Mouse (Mus musculus): ENCODE results near the gene Rpl28. TPM values are rescaled to one million over a fixed set of nuclear protein-coding genes. Genes with fewer than 3 reads are reported as not detected.
"Not testable (repeated sequence)": the region's sequence is repeated elsewhere in the genome, so short reads cannot be mapped to it uniquely, and the experiment has no call there.

Rpl28 gene
- total RNA-seq, 2 experiments from 2014 or later, result 442 to 471 TPM

DNA sequence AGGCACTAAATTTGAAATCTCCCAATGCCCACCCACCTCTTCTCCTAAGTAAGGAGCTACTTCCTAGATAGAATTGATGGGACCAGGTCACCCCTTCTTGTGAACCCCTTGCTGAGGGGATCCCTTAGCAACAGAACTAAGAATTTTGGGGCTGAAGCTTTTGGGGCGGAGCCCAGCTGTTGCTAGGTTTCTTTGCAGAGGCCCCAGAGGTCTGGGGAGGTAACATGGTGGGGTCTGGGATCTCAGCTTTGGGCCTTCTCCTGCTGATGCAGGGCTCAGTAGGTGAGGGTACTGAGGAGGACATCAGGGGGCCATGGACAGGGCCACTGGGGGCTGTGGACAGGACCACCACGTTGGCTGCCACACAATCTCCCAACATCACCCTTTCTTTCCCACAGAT is 9.9 kb upstream of the Rpl28 start, which contains the start of the genes Il11 and Tmem190:
Gene Il11 (minus strand): TSS at position 101 of the 400 bp plus-strand sequence.
Gene Tmem190 (plus strand): TSS at position 179 of the 400 bp plus-strand sequence.
- no peak for DNase-seq

DNA sequence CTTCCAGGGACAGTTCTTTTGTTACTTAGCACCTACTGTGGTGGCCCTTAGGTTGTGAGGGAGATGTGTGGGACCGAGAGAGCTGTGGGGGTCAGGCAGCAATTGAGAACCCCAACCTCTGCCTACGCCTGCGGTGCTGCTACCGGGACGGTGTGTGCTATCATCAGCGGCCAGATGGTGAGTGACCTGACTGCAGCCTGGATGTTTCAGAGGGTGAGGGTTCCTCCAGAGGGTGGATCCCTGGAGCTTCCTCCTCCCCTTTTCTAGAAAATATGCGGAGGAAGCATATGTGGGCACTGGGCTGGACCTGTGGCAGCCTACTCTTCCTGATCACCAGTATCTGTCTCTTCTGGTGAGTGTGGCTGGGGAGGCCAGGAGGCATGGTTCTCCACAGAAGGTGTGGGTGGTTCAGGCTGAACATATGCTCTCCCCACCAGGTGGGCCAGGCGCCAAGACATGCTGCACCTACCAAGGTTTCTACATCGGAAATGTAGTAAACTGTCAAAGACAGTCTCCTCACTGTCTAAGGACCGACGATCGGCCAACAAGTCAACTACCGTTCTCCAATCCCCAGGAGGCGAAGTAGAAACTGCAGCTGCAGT is 8.9 kb upstream of the Rpl28 start:
- DNase-seq, result no peak

DNA sequence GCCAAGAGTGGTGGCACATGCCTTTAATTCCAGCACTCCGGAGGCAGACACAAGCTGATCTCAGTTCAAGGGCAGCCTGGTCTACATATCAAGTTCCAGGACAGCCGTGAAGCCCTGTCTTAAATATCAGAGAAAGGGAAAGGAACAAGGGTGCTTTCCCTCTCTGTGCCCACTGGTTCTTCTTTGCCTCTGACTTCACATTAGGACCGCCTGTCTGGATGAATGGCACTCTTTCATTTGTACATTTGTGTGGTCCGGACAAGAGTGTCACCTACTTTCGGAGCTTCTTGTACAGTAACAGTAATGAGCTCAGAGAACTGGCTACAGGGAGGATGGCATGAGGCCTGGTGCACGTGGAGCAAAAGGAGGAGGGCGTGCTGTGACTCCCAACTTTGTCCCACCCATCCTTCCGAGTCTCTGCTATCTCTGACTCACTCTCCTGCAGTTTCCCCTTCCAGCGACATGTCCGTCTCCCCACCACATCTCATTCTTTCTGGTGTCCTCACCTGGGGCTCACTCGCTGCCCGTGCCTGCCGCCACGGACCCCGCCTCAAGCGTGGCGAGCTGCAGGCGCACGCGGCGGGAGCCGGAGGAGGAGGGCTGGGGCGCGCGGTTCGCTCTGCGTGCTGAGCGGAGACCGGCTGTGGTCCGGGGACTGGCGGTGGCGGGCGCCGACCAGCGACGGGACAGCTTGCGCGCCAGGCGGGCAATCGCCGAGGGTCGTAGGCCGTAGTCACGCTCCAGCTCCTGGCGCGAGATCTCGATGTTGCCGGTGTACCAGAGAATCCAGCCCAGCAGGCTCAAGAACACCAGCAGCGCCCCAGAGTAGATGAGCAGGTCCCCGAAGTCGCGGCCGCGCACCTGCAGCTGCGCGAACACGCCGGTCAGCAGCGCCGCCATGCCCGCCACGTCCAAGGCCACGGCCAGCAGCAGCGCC is 3.9 kb upstream of the Rpl28 start:
- peak; percentile 53 for DNase-seq

DNA sequence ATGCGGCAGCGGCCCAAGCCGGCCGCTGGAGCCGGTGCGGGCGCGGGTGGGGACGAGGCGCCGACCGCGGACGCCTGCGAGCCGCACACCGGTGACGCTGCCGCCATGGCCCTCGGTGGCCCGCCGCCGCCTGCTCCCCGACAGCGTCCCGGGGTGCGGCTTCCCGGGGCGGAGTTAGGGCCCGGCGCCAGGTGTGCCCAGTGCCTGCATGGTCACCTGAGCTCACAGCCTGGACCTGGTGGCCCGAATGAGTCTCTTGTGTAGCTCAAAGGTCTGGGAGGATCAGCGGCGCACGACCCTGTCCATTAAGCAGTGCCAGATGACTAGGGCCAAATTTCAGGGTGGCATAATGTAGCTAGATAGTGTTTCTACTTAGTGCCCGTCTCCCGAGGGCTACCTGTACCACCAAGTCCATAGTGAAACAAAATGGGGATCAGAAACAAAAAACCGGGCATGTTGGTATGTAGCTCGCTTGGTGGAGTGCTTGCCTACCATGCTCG is 3.2 kb upstream of the Rpl28 start, which contains the start of gene Tmem238:
Gene Tmem238 (minus strand): TSS at position 221 of the 500 bp plus-strand sequence.
- DNase-seq, result peak; percentile 54

DNA sequence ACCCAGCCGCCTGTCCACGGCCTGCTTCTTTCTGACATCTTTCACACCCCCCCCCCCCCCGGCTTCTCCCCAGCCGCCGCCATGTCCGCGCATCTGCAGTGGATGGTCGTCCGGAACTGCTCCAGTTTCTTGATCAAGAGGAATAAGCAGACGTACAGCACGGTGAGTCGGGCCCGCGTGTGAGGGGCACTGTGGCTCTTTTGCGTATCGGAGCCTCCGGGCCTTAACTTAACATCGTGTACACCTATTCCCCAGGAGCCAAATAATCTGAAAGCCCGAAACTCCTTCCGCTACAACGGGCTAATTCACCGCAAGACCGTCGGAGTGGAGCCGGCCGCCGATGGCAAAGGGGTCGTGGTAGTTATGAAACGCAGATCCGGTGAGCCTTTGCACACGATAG is 574 bp downstream of the Rpl28 start:
- DNase-seq, result not testable (repeated sequence)

DNA sequence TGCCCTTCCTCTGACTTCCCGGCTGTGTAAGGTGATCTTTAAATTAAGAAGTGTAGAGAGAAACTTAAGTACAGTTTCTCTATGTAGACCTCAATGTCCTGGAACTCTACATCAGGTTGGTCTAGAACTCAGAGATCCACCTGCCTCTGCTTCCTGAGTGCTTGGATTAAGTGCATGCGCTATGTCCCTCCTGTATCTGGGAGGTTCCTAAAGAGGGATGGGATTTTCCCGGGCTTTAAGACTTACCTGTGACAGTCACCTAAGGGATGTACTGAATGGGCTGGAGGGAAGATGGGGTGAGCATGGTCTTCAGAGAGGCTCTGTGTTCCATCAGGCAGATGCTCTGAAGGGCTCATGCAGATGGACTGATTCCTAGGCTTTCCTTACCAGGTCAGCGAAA is 1.0 kb downstream of the Rpl28 start:
- DNase-seq, result no peak

DNA sequence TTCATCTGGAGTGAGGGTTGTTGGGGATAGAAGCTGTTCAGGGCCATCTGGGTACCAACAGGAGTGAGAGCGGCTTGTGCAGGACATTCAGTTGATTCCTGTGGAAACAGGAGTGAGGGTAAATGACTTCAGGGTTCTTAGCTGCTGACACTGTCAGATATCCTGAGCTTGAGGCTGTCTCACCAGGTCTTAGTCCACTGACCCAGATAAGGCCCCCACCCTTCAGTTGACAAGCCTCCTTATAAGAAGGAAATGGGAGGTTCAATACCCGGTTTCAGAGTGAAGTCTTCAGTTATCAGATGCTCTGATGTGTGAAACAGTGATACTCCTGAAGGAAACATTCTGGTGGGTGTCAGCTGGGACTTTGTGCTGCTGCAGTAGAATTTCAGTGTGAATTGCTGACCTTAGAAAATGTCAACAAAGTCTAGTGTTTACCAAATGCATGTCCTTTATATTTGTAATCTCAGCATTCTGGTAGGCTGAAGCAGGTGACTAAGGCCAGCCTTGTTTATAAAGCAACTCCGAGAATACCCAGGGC is 2.0 kb downstream of the Rpl28 start:
- no peak for DNase-seq

DNA sequence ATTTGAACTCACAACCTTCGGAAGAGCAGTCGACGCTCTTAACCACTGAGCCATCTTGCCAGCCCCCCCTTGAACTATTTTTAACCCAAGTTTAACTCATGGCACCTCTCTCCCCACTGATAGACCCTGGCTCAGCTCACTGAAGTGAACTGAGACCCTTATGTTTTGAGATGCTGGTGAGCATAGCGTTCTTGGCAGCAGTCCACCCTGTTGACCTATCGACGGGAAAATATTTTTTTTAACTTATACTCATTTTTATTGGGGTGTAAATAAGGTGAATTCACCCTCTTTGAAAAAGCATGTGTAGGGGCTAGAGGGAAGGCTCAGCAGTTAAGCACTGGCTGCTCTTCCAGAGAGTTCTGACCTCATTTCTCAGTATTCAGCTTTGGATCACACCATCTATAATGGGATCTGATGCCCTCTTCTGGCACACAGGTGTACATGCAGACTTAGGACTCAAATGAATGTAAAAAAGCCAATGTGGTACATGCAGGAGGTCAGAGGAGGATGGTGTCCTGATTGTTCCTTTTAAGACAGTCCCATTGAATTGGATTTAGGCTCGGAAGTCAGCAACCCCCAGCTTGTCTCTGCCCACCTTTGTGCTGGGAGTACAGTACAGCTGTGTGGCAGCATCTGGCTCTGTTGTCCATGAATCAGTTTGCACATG is 3.2 kb downstream of the Rpl28 start:
- no peak for DNase-seq

DNA sequence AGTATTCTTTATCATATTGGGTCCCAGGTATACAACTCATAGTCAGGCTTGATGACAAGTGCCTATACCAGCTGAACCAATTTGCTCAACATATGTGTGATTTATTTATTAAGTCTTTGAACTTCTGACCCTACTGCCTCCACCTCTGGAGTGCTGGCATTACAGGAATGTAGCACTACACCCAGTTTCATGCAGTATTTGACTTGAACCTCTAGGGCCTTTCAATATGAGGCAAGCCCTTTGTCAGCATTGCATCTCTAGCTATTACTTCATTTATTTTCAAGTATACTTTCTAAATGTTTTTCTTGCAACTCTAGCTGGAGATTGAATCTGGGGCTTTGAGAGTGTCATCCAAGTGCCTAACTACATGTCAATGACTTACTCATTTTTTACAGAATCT is 9.6 kb downstream of the Rpl28 start:
- no peak for DNase-seq

DNA sequence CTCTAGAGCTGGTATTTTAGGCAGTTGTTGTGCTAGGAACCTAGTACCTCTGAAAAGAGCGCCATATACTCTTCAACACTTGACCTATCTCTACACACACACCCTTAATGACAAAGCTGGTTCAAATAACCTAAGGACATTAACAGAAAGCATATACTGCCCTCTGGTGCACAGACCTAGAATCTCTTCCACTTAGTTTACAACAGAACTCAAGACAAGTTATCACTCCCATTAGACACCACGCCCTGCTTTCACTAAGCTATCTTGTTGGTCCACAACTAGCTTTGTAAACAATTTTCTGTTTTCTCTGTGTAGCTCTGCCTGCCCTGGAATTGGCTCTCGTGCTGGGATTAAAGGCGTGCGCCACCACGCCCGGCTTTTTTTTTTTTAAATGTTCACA is 14.0 kb downstream of the Rpl28 start:
- no peak for DNase-seq

DNA sequence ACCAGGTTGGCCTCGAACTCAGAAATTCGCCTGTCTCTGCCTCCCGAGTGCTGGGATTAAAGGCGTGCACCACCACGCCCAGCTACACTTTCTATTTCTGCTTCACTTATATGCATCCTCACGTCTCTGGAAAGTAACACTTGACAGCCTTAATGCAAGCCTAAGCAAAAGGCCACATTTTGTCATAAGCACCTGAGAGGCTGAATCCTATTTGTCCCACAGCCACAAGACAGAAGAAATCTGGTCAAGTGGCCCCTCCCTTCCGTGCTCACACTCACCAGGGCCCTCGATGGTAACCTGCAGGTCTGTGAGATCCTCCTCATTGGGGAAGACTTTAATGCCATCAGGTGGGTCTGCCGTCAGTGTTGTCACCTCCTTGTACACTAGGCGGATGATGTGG is 18.5 kb downstream of the Rpl28 start:
- not testable (repeated sequence) for DNase-seq

DNA sequence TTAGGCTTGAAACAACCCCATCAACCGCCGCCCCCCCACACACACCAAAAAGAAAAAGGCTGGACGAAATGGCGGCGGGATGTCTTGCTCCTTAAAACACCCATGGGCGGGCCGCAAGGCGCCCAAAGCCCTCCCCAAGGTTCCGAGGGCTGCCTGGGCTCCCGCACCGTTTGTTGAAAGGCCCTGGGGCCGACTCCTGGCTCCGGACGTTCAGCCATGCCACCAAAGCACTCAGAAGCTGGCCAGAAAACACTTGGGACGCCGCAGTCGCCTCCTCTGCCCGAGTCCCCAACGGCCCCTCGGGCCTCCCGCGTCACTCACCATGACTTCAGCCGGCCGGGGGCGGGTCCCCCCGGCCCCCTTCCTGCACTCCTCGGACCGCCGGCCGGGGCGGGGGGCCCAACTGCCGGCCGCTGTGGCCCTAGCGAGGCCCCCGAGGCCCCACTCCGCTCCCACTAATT is 19.2 kb downstream of the Rpl28 start:
- DNase-seq, result no peak

DNA sequence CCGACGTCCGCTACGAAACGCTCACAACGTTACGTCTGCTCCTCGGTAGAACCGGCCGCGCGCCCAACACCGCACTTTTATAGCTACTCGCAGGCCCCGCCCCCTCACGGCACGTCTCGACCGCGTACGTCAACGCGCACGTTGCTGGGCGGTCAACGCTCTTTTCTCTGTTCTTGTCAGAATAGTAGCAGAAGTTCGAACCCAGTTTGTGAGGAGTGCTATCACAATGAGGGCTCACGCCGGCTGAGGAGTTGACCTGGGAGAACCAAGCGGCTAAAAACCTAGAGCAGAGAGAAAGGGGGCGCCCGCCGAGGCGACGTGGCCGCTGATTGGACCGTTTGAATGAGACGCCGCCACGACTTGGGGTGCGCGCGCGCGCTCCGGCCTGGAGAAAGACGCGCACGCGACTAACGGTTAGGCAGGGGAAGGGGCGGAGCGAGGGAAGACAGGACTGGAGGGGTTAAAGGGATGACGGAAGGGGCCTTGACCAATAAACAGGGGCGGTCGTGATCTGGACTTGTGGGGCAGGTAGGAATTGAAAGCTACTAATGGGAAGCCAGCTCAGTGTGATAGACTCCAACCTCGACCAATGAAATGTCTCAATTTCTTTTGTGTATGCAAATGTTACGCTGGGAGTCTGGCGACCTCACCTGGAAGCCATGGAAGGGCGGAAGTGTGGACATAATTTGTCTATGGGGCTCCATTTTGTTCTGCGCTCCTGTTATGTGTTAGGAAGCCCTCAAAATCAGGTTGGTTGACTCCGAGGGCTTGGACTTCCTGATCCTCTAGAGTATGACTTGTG is 19.8 kb downstream of the Rpl28 start, which contains the start of gene Ube2s:
Gene Ube2s (minus strand): TSS at position 288 of the 802 bp plus-strand sequence.
- DNase-seq, result peak; percentile 99

DNA sequence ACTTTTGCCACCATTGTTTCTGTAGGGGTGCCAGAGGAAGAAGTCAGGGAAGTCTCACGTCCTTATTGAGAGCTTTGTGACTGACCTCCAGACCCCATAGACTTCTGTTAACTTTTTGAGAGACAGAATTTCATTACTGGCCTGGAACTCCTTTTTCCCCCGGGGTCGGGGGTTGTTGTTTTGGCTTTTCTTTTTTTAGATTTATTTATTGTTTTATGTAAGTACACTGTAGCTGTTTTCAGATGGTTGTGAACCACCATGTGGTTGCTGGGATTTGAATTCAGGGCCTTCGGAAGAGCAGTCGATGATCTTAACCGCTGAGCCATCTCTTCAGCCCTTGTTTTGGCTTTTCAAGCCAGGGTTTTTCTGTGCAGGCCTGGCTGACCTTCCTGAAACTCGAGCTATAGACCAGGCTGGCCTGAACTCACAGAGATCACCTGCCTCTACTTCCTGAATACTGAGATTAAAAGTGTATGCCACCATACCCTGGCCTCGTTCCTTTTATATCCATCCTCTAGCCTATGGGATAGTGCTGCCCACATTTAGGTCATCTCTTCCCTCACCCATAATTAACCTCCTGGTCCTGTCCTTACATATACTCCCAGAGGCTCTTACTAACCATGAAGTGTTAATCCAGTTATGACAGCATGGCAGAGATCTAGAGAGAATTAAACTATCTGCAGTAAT is 20.6 kb downstream of the Rpl28 start:
- no peak for DNase-seq

DNA sequence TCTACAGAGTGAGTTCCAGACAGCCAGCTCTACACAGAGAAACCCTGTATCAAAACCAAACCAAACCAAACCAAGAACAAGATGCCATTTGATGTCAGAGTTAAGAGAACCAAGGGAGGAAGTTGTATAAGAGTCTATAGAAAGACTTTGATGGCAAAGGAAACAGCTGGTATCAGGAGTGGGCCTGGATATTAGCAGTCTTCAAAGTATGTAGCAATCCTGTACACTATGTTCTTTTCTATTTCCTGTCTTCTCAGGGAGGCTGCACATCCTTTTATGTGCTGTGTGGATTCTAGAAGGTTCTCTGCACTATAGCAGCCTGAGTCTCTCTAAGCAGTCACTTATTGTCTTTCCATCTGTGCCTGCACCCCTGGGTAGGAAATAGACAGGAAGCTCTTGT is 23.9 kb downstream of the Rpl28 start:
- DNase-seq, result no peak

DNA sequence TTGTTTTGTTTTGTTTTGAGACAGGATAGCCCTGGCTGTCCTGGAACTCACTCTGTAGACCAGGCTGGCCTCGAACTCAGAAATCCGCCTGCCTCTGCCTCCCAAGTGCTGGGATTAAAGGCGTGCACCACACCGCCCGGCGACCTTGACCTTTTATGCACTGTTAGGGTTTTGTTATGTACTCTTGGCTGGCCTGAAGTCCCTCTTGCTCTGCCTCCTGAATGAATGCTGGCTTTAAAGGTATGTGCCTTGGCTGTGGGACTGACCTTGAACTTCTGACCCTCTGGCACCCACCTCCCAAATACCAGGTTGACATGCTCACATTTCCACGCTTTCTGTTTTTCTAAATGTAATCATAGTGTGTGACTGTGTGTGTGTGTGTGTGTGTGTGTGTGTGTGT is 28.3 kb downstream of the Rpl28 start:
- not testable (repeated sequence) for DNase-seq

DNA sequence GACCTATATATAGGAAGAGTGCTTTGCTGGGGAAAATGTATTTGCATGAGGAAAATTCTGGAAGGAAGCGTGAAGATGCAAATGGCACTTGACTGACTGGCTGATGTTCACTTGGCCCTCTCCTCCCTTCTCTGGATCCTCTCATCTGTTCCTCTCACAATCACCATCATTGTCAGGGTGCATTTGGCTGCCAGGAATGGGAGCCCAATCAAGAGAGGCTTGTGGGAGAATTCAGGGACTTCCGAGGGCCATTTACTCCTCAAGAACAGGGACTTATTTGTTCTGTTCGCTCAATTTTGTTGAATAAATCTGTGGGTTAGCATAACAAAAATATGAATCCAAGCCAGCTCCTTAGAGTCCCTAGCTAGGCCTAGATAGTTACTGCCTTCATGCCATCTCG is 29.0 kb downstream of the Rpl28 start:
- no peak for DNase-seq

DNA sequence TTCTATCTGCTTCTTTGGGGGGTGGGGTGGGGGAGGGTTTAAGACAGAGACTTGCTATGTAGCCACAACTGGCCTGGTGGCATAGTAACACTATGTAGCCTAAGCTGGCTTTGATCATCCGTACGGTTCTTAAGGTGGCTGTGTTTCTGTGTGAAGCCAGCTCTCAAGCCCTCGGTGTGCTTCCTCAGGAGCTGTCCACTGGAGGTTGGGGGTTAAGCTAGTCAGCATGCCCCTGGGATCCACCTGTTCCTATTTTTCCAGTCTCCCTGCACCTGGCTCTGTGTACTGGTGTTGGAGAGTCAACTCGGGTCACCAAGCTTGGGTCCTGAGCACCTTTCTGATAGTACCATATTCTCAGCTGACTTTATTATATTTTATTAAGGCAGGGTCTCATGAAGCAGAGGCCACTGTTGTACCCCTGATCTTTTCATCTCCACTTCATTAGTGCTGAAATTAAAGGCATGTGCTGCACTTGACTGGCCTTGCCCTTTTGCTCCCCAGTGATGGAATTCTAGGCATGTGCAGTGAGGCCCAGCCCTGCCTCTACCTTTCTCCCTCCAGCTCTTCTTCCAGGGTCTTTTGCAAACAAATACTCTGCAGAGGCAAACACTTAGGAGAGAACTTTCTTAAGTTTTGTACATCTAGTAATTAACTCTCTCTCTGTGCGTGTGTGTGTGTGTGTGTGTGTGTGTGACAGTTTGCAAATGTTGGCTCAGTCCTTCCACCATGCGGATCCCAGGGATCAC is 29.7 kb downstream of the Rpl28 start:
- DNase-seq, result no peak

DNA sequence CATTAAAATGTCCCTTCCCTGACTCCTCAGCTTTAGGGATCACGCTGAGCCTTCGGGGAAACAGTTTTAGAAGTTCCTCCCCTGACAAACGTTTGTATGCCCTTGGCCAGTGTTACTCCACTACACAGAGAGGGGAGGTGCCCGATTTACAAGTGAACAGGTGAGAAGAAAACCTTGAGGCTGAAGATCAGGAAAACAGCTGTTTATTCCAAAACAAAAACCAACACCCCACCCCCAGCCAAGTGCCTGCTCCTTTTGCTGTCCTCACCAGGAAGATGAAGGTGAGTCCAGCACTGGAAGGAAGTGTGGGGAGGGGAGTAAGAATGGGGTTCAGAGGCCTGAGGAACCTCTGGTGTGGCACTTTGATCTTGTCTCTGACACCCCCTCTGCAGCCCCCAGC is 32.7 kb downstream of the Rpl28 start:
- DNase-seq, result no peak

DNA sequence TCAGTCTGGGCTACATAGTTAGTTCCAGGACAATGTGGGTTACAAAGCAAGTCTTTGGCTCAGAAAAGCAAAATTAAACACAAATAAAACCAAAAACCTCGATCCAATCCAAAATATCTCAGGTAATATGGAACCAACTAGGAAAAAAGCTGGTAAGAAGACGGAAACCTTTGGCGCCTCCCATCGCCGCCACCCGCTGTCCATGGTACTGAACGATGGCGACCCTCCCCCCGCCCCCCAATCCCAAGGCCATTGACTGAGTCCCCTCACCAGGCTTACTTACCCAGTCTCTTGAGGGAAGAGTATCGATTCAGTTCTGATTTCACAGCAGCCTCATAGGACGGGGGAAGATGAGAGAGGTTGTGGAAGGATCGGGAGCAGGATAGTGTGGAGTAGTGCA is 37.8 kb downstream of the Rpl28 start:
- no peak for DNase-seq

Measured in gastrocnemius, postnatal 25 days (tissue).